Mouse (Mus musculus) liver, embryonic 16.5 days (tissue): ENCODE data around the gene Clec1b. TPM values are rescaled to one million over a fixed set of nuclear protein-coding genes. Genes with fewer than 3 reads are reported as not detected.

Experiments
- ATAC-seq: fragments of 200-750 bp; cut with Nextera tagmentation; 2 replicates; pipeline ENCODE4 v1.8.0; 2017; ENCODE audit warnings: low read depth, mild to moderate bottlenecking, moderate number of reproducible peaks, moderate library complexity
- H3K27ac ChIP-seq: fragments of 300-500 bp; sonication (generic); 2 replicates; pipeline ENCODE4 v1.5.1; 2014; ENCODE audit warnings: mild to moderate bottlenecking, low read length
- H3K27me3 ChIP-seq: fragments of 300-500 bp; sonication (generic); 2 replicates; pipeline ENCODE4 v1.6.1; 2014; ENCODE audit warnings: low read depth, low read length, mixed read lengths; ENCODE audit not compliant: control insufficient read depth, insufficient read depth
- H3K36me3 ChIP-seq: fragments of 300-500 bp; sonication (generic); 2 replicates; pipeline ENCODE4 v1.6.1; 2014; ENCODE audit warnings: mild to moderate bottlenecking; ENCODE audit not compliant: control insufficient read depth, insufficient read depth
- H3K4me1 ChIP-seq: fragments of 300-500 bp; sonication (generic); 2 replicates; pipeline ENCODE4 v1.6.1; 2014; ENCODE audit warnings: low read depth, low read length, mixed read lengths; ENCODE audit not compliant: control insufficient read depth
- H3K4me2 ChIP-seq: fragments of 300-500 bp; sonication (generic); 2 replicates; pipeline ENCODE4 v1.6.1; 2014; ENCODE audit warnings: low read depth, low read length, mixed read lengths
- H3K4me3 ChIP-seq: fragments of 300-500 bp; sonication (generic); 2 replicates; pipeline ENCODE4 v1.5.1; 2014; ENCODE audit warnings: low read depth, mild to moderate bottlenecking, low read length
- H3K9ac ChIP-seq: fragments of 300-500 bp; sonication (generic); 2 replicates; pipeline ENCODE4 v1.6.1; 2014; ENCODE audit warnings: low read depth, low read length
- H3K9me3 ChIP-seq: fragments of 300-500 bp; sonication (generic); replicated peaks from 2 replicates; pipeline ENCODE4 v1.6.1; 2016; ENCODE audit warnings: low read length; ENCODE audit not compliant: control insufficient read depth
- WGBS: fragments of 180-500 bp; shearing (Covaris S2); extraction: QIAGEN DNeasy Blood & Tissue Kit; methylation state at CpG from one replicate; pipeline ENCODE4 v1.1.7; 2014; ENCODE audit not compliant: insufficient replicate concordance; 5-methylcytosine and 5-hydroxymethylcytosine counted together
- polyA plus RNA-seq: library from polyadenylated mRNA; unstranded; fragments of >200 nt; fragmentation: Nextera tagmentation; extraction: Ambion mirVana; gene quantifications from 2 replicates; pipeline ENCODE4 v1.2.1, GENCODE M21; 2015

The Clec1b gene
- polyA plus RNA-seq, 1 experiment from 2014 or later, result 26.1 TPM

GRCm38 (mm10) chr6:129425217-129425616, 28.1 kb downstream of the Clec1b start:
- Histone ChIP-seq H3K4me2 (no peak overlapping the region), H3K9ac (no peak overlapping the region), H3K27ac (no peak overlapping the region), H3K36me3 (no peaks in the 10 kb centered on the region), H3K4me3 (no peak overlapping the region), H3K9me3 (no peaks in the 10 kb centered on the region), H3K27me3 (no peaks in the 10 kb centered on the region), H3K4me1 (peaks cover 2% of the 10 kb centered on the region)
- 12% methylated on average over 5 of the region's 5 CpGs for WGBS
- ATAC-seq, result peak; percentile 33; the same call in 1 of the 2 replicates

GRCm38 (mm10) chr6:129425812-129426211, 28.7 kb downstream of the Clec1b start:
- Histone ChIP-seq H3K4me3 (no peak overlapping the region), H3K4me1 (peaks cover 2% of the 10 kb centered on the region), H3K36me3 (no peaks in the 10 kb centered on the region), H3K4me2 (no peak overlapping the region), H3K27ac (no peak overlapping the region), H3K27me3 (no peaks in the 10 kb centered on the region), H3K9ac (no peak overlapping the region), H3K9me3 (no peaks in the 10 kb centered on the region)
- 9% methylated on average over 5 of the region's 5 CpGs for WGBS
- ATAC-seq, result peak; percentile 19; the same call in 1 of the 2 replicates

GRCm38 (mm10) chr6:129427281-129427680, 30.2 kb downstream of the Clec1b start:
- 36% methylated on average over 4 of the region's 4 CpGs for WGBS
- no peak overlapping the region for H3K9ac ChIP-seq

GRCm38 (mm10) chr6:129434239-129434638, 37.1 kb downstream of the Clec1b start:
- Histone ChIP-seq H3K4me2 (no peak overlapping the region), H3K27ac (no peak overlapping the region), H3K36me3 (no peaks in the 10 kb centered on the region), H3K9me3 (no peaks in the 10 kb centered on the region), H3K4me3 (no peak overlapping the region), H3K9ac (no peak overlapping the region), H3K4me1 (no peaks in the 10 kb centered on the region), H3K27me3 (no peaks in the 10 kb centered on the region)
- no peak for ATAC-seq
- 28% methylated on average over 5 of the region's 5 CpGs for WGBS

More at GRCm38 (mm10) chr6:129427281-129427680, 30.2 kb downstream of the Clec1b start:
- Histone ChIP-seq H3K27me3 (no peaks in the 10 kb centered on the region), H3K4me3 (no peak overlapping the region), H3K4me2 (no peak overlapping the region), H3K36me3 (no peaks in the 10 kb centered on the region), H3K27ac (no peak overlapping the region), H3K9me3 (no peaks in the 10 kb centered on the region), H3K4me1 (peaks cover 2% of the 10 kb centered on the region)
- no peak for ATAC-seq

GRCm38 (mm10) chr6:129436025-129436424, 38.9 kb downstream of the Clec1b start:
- Histone ChIP-seq H3K9ac (no peak overlapping the region), H3K9me3 (no peaks in the 10 kb centered on the region), H3K27ac (no peak overlapping the region), H3K4me1 (no peaks in the 10 kb centered on the region), H3K36me3 (no peaks in the 10 kb centered on the region), H3K4me3 (no peak overlapping the region), H3K4me2 (no peak overlapping the region), H3K27me3 (no peaks in the 10 kb centered on the region)
- WGBS, result 57% methylated on average over 3 of the region's 3 CpGs
- no peak for ATAC-seq

GRCm38 (mm10) chr6:129438033-129438432, 40.9 kb downstream of the Clec1b start:
- 61% methylated on average over 2 of the region's 2 CpGs for WGBS
- no peak for ATAC-seq
- Histone ChIP-seq H3K36me3 (no peaks in the 10 kb centered on the region), H3K9me3 (no peaks in the 10 kb centered on the region), H3K27me3 (no peaks in the 10 kb centered on the region), H3K4me2 (no peak overlapping the region), H3K9ac (no peak overlapping the region), H3K4me1 (no peaks in the 10 kb centered on the region), H3K4me3 (no peak overlapping the region), H3K27ac (no peak overlapping the region)

- no peak for ATAC-seq
- 61% methylated on average over 6 of the region's 6 CpGs for WGBS
- no peak overlapping the region for H3K9ac ChIP-seq
- H3K36me3 ChIP-seq, result no peaks in the 10 kb centered on the region
- H3K27ac ChIP-seq, result no peak overlapping the region
- no peak overlapping the region for H3K4me2 ChIP-seq
- H3K4me3 ChIP-seq, result no peak overlapping the region
- no peaks in the 10 kb centered on the region for H3K9me3 ChIP-seq
- no peaks in the 10 kb centered on the region for H3K27me3 ChIP-seq
- no peaks in the 10 kb centered on the region for H3K4me1 ChIP-seq
Observed at GRCm38 (mm10) chr6:129449743-129450142, 52.6 kb downstream of the Clec1b start.

- Histone ChIP-seq H3K4me3 (no peak within 1 kb of the TSS), H3K4me2 (no peak within 1 kb of the TSS)
- no peak for ATAC-seq
Observed at GRCm38 (mm10) chr6:129451411-129452039, 54.4 kb downstream of the Clec1b start, which contains the start of gene Clec1a. Gene Clec1a (minus strand): TSS chr6:129452000.

More at GRCm38 (mm10) chr6:129451411-129452039, 54.4 kb downstream of the Clec1b start, which contains the start of gene Clec1a:
- Histone ChIP-seq H3K4me1 (no peaks in the 10 kb centered on the region), H3K36me3 (no peaks in the 10 kb centered on the region), H3K9ac (no peak within 1 kb of the TSS), H3K27me3 (no peaks in the 10 kb centered on the region), H3K27ac (no peak within 1 kb of the TSS), H3K9me3 (no peaks in the 10 kb centered on the region)
- 39% methylated on average over 13 of the region's 13 CpGs for WGBS
